Mouse (Mus musculus) liver, adult 2 months (tissue): ENCODE results near the gene Larp1. TPM values are rescaled to one million over a fixed set of nuclear protein-coding genes. Genes with fewer than 3 reads are reported as not detected.
A peak's percentile ranks its signal among the peaks of the same experiment; 100 is the strongest.

ENCODE experiments used
- DNase-seq: peaks from one replicate; pipeline ENCODE4 v3.0.0-alpha.2; 2011; ENCODE audit warnings: low read depth, low spot score; ENCODE audit errors: extremely low read depth
- H3K27ac ChIP-seq: fragments of 200-500 bp; replicated peaks from 2 replicates; pipeline ENCODE4 v1.5.1; 2012; ENCODE audit warnings: low read depth, mild to moderate bottlenecking, control low read depth, inconsistent platforms, low read length; ENCODE audit not compliant: insufficient read depth
- H3K27me3 ChIP-seq: fragments of 200-500 bp; 2 replicates; pipeline ENCODE4 v1.6.1; 2012; ENCODE audit warnings: mild to moderate bottlenecking, moderate library complexity, low read length, inconsistent platforms; ENCODE audit not compliant: control insufficient read depth, insufficient read depth
- H3K36me3 ChIP-seq: fragments of 200-500 bp; 2 replicates; pipeline ENCODE4 v1.6.1; 2012; ENCODE audit warnings: low read length, inconsistent platforms; ENCODE audit not compliant: control insufficient read depth, insufficient read depth
- H3K4me1 ChIP-seq: fragments of 200-500 bp; 2 replicates; pipeline ENCODE4 v1.6.1; 2011; ENCODE audit warnings: low read length; ENCODE audit not compliant: control insufficient read depth, insufficient read depth
- H3K4me3 ChIP-seq: fragments of 200-500 bp; 2 replicates; pipeline ENCODE4 v1.5.1; 2011; ENCODE audit warnings: low read depth, mild to moderate bottlenecking, control low read depth, low read length, moderate library complexity; ENCODE audit not compliant: insufficient read depth
- H3K79me2 ChIP-seq: fragments of 200-500 bp; 2 replicates; pipeline ENCODE4 v1.6.1; 2012; ENCODE audit warnings: inconsistent platforms, mild to moderate bottlenecking, low read length, moderate library complexity; ENCODE audit not compliant: control insufficient read depth, insufficient read depth
- H3K9ac ChIP-seq: fragments of 200-500 bp; 2 replicates; pipeline ENCODE4 v1.6.1; 2012; ENCODE audit warnings: low read depth, mild to moderate bottlenecking, control low read depth, inconsistent platforms, low read length
- CTCF ChIP-seq: fragments of 200-500 bp; IDR thresholded peaks from 2 replicates; pipeline ENCODE4 v1.5.1; 2011; ENCODE audit warnings: low read depth, low read length, control low read depth
- POLR2A ChIP-seq: fragments of 200-500 bp; IDR thresholded peaks from 2 replicates; pipeline ENCODE4 v1.6.1; 2011; ENCODE audit warnings: low read length, control low read depth; ENCODE audit not compliant: insufficient read depth; ENCODE audit errors: extremely low read depth
- WGBS: fragments of 180-500 bp; shearing (Covaris S2); methylation state at CpG from one replicate; pipeline ENCODE4 v1.1.7; 2018; 5-methylcytosine and 5-hydroxymethylcytosine counted together
- polyA plus RNA-seq: library from polyadenylated mRNA; depleted of rRNA; stranded (reverse); fragments of >200 nt; gene quantifications from 2 replicates; pipeline ENCODE4 v1.2.3, GENCODE M21; 2012
- total RNA-seq: library from RNA; depleted of rRNA; stranded (reverse); fragments of >200 nt; gene quantifications from 2 replicates; pipeline ENCODE4 v1.2.3, GENCODE M21; 2014

Gene Larp1
- total and polyA plus RNA-seq, 2 experiments = 19.7 to 39.8 TPM

- TF ChIP-seq CTCF = no peak
- TF ChIP-seq POLR2A = no peak
- peak overlapping the region; percentile 41 for H3K9ac ChIP-seq
- H3K27me3 ChIP-seq = no peaks in the 10 kb centered on the region
- peaks cover 39% of the 10 kb centered on the region for H3K79me2 ChIP-seq
- peak overlapping the region; percentile 70 for H3K27ac ChIP-seq
- peaks cover 22% of the 10 kb centered on the region for H3K4me1 ChIP-seq
- WGBS = 3% methylated on average over 1 of the region's 1 CpGs
- H3K36me3 ChIP-seq = no peaks in the 10 kb centered on the region
- DNase-seq = no peak
- peak overlapping the region; percentile 96 for H3K4me3 ChIP-seq
These were observed 2.1 kb downstream of the Larp1 start for GRCm38 (mm10) chr11:58010930-58011329.

- peak overlapping the region; percentile 11; the same call in 1 of the 2 replicates for H3K9ac ChIP-seq
- TF ChIP-seq CTCF (no peak), POLR2A (no peak)
These were observed 2.9 kb downstream of the Larp1 start for GRCm38 (mm10) chr11:58011813-58012212.

GRCm38 (mm10) chr11:58012674-58013073 lies 3.8 kb downstream of the Larp1 start:
- Histone ChIP-seq H3K4me1 (peaks cover 40% of the 10 kb centered on the region), H3K27ac (no peak overlapping the region), H3K9ac (no peak overlapping the region), H3K4me3 (no peak overlapping the region), H3K79me2 (peaks cover 56% of the 10 kb centered on the region), H3K27me3 (no peaks in the 10 kb centered on the region), H3K36me3 (no peaks in the 10 kb centered on the region)
- 78% methylated on average over 1 of the region's 1 CpGs for WGBS
- TF ChIP-seq CTCF = no peak
- TF ChIP-seq POLR2A = no peak
- DNase-seq = no peak

More at GRCm38 (mm10) chr11:58011813-58012212, 2.9 kb downstream of the Larp1 start:
- H3K27ac ChIP-seq = no peak overlapping the region
- H3K4me1 ChIP-seq = peaks cover 31% of the 10 kb centered on the region
- peaks cover 47% of the 10 kb centered on the region for H3K79me2 ChIP-seq
- H3K27me3 ChIP-seq = no peaks in the 10 kb centered on the region
- DNase-seq = no peak
- WGBS = 21% methylated on average over 4 of the region's 4 CpGs
- no peak overlapping the region for H3K4me3 ChIP-seq
- no peaks in the 10 kb centered on the region for H3K36me3 ChIP-seq

GRCm38 (mm10) chr11:58013100-58013499 lies 4.2 kb downstream of the Larp1 start:
- no peaks in the 10 kb centered on the region for H3K27me3 ChIP-seq
- H3K9ac ChIP-seq = no peak overlapping the region
- no peak overlapping the region for H3K4me3 ChIP-seq
- TF ChIP-seq POLR2A = no peak
- no peak for TF ChIP-seq CTCF
- no peaks in the 10 kb centered on the region for H3K36me3 ChIP-seq
- no peak overlapping the region for H3K27ac ChIP-seq
- no peak for DNase-seq
- peaks cover 42% of the 10 kb centered on the region for H3K4me1 ChIP-seq
- H3K79me2 ChIP-seq = peaks cover 59% of the 10 kb centered on the region

- Histone ChIP-seq H3K79me2 (peaks cover 65% of the 10 kb centered on the region), H3K9ac (no peak overlapping the region), H3K4me3 (no peak overlapping the region), H3K27ac (no peak overlapping the region), H3K4me1 (peaks cover 54% of the 10 kb centered on the region), H3K27me3 (no peaks in the 10 kb centered on the region), H3K36me3 (no peaks in the 10 kb centered on the region)
- 20% methylated on average over 1 of the region's 1 CpGs for WGBS
- TF ChIP-seq CTCF = no peak
- no peak for TF ChIP-seq POLR2A
- no peak for DNase-seq
These were observed 5.7 kb downstream of the Larp1 start for GRCm38 (mm10) chr11:58014604-58015003.

GRCm38 (mm10) chr11:58015339-58015738 lies 6.5 kb downstream of the Larp1 start:
- Histone ChIP-seq H3K27ac (no peak overlapping the region), H3K9ac (no peak overlapping the region), H3K4me1 (peaks cover 60% of the 10 kb centered on the region), H3K27me3 (no peaks in the 10 kb centered on the region), H3K36me3 (no peaks in the 10 kb centered on the region), H3K4me3 (no peak overlapping the region), H3K79me2 (peaks cover 72% of the 10 kb centered on the region)
- no peak for DNase-seq
- WGBS = 17% methylated on average over 2 of the region's 2 CpGs
- TF ChIP-seq CTCF = no peak
- TF ChIP-seq POLR2A = no peak
